Mouse (Mus musculus) spleen, postnatal 10 days (tissue): Measurements from ENCODE around the gene Tspan7.

Experiments
- DNase-seq, 2 experiments: peaks; one replicate each; pipeline ENCODE4 v3.0.0; 2021 to 2022; ENCODE audit warnings: low spot score in 2 of 2

Tspan7 gene

GRCm38 (mm10) chrX:10484872-10485569 is at the start of gene Tspan7:
TSS of gene Tspan7 (plus strand) at chrX:10485158.
- DNase-seq = peak in 1 of 2 experiments; percentile 21

GRCm38 (mm10) chrX:10449323-10449980 is 35.5 kb upstream of the Tspan7 start:
- DNase-seq = no peak

- DNase-seq = no peak
Observed at GRCm38 (mm10) chrX:10450143-10451060, 34.6 kb upstream of the Tspan7 start.

- no peak for DNase-seq
Observed at GRCm38 (mm10) chrX:10453798-10454197, 31.2 kb upstream of the Tspan7 start.

GRCm38 (mm10) chrX:10457256-10457655 is 27.7 kb upstream of the Tspan7 start:
- no peak for DNase-seq

- no peak for DNase-seq
Observed at GRCm38 (mm10) chrX:10477088-10477487, 7.9 kb upstream of the Tspan7 start.

GRCm38 (mm10) chrX:10479031-10479886 is 5.7 kb upstream of the Tspan7 start:
- DNase-seq = no peak

- no peak for DNase-seq
Observed at GRCm38 (mm10) chrX:10479943-10480342, 5.0 kb upstream of the Tspan7 start.

- DNase-seq = no peak
Observed at GRCm38 (mm10) chrX:10485664-10486211, 780 bp downstream of the Tspan7 start.

GRCm38 (mm10) chrX:10498580-10498979 is 13.6 kb downstream of the Tspan7 start:
- DNase-seq = no peak

- no peak for DNase-seq
Observed at GRCm38 (mm10) chrX:10502616-10503015, 17.7 kb downstream of the Tspan7 start.

GRCm38 (mm10) chrX:10514417-10514816 is 29.5 kb downstream of the Tspan7 start:
- DNase-seq = no peak

- no peak for DNase-seq
Observed at GRCm38 (mm10) chrX:10514971-10515370, 30.0 kb downstream of the Tspan7 start.

GRCm38 (mm10) chrX:10516448-10516847 is 31.5 kb downstream of the Tspan7 start:
- DNase-seq = no peak

- no peak for DNase-seq
Observed at GRCm38 (mm10) chrX:10516925-10517324, 32.0 kb downstream of the Tspan7 start.

- no peak for DNase-seq
Observed at GRCm38 (mm10) chrX:10517756-10518155, 32.8 kb downstream of the Tspan7 start.

GRCm38 (mm10) chrX:10518510-10518909 is 33.6 kb downstream of the Tspan7 start:
- no peak for DNase-seq

GRCm38 (mm10) chrX:10535450-10535849 is 50.5 kb downstream of the Tspan7 start:
- no peak for DNase-seq

GRCm38 (mm10) chrX:10539009-10539408 is 54.1 kb downstream of the Tspan7 start:
- DNase-seq = no peak

- no peak for DNase-seq
Observed at GRCm38 (mm10) chrX:10539482-10540166, 54.7 kb downstream of the Tspan7 start.
